Mouse (Mus musculus): ENCODE data around the gene Tle4.

GRCm38 (mm10) chr19:14610542-14611317, 12.9 kb upstream of the Tle4 start:
- TF ChIP-seq CTCF (IDR thresholded peaks at IDR 0.05; ENCODE audit: insufficient read depth, low read length) = no peak
- TF ChIP-seq POLR2A (IDR thresholded peaks at IDR 0.05; ENCODE audit: borderline replicate concordance, extremely low read depth, low read depth, low read length) = no peak

Data from lung, adult 2 months (tissue).